In genomic region chr13:112645529-112646186, GRCm38 (mm10) we compare ENCODE assay signal across 35 mouse cellular contexts. TPM values are rescaled to one million over a fixed set of nuclear protein-coding genes. Genes with fewer than 3 reads are reported as not detected.
A peak's percentile ranks its signal among the peaks of the same experiment; 100 is the strongest.
DNase-seq lines count a peak whose midpoint lies in the region; ATAC-seq and TF ChIP-seq lines count a peak whose summit lies in the region.
"Had no signal": no experiment of that assay in that cellular context is flagged by ENCODE, and none has a peak within 500 bp of the region (broad histone marks: within the 10 kb centered on the region; RNA-seq: fewer than 3 reads in every experiment).

No protein-coding gene starts in this region.

- H3K27ac ChIP-seq in stomach, embryonic 15.5 days: no peak overlapping the region
- no peak overlapping the region for H3K27ac ChIP-seq in stomach, postnatal 0 days (replicated peaks)
- H3K27ac ChIP-seq in liver, embryonic 16.5 days (ENCODE audit: low read length): peak overlapping the region; percentile 6; the same call in 1 of the 2 replicates
- H3K27ac ChIP-seq in kidney, embryonic 15.5 days: no peak overlapping the region
- H3K27ac ChIP-seq: embryonic facial prominence, embryonic 12.5 days; heart, adult 2 months; heart, embryonic 13.5 days; hindbrain, embryonic 10.5 days; layer of hippocampus, adult 2 months; limb, embryonic 10.5 days; limb, embryonic 15.5 days; lung, embryonic 15.5 days; midbrain, embryonic 10.5 days had no signal

- no peak overlapping the region for H3K4me2 ChIP-seq in stomach, embryonic 15.5 days
- no peak overlapping the region for H3K4me2 ChIP-seq in stomach, postnatal 0 days (replicated peaks; ENCODE audit: low read depth)
- H3K4me2 ChIP-seq in liver, embryonic 16.5 days (ENCODE audit: low read depth, low read length): no peak overlapping the region
- H3K4me2 ChIP-seq in kidney, embryonic 15.5 days: no peak overlapping the region
- H3K4me2 ChIP-seq: embryonic facial prominence, embryonic 12.5 days; heart, embryonic 13.5 days; limb, embryonic 15.5 days; lung, embryonic 15.5 days had no signal

- intact Hi-C loops in left cerebral cortex, postnatal 4 days (cut with DNase I): no loop called here

- no peak overlapping the region for H3K4me3 ChIP-seq in stomach, embryonic 15.5 days (replicated peaks)
- no peak overlapping the region for H3K4me3 ChIP-seq in stomach, postnatal 0 days (ENCODE audit: low read depth, low read length)
- H3K4me3 ChIP-seq in liver, embryonic 16.5 days (ENCODE audit: low read depth, low read length): no peak overlapping the region
- H3K4me3 ChIP-seq in kidney, embryonic 15.5 days (replicated peaks): no peak overlapping the region
- H3K4me3 ChIP-seq: embryonic facial prominence, embryonic 12.5 days; heart, adult 2 months; heart, embryonic 13.5 days; hindbrain, embryonic 10.5 days; layer of hippocampus, adult 2 months; limb, embryonic 10.5 days; limb, embryonic 15.5 days; lung, embryonic 15.5 days; midbrain, embryonic 10.5 days had no signal

- 79% methylated on average over 1 of the region's 1 CpGs for WGBS in stomach, embryonic 15.5 days
- 75% methylated on average over 1 of the region's 1 CpGs for WGBS in stomach, postnatal 0 days
- 76% methylated on average over 1 of the region's 1 CpGs for WGBS in liver, embryonic 16.5 days (ENCODE audit: insufficient replicate concordance)
- WGBS in kidney, embryonic 15.5 days: 95% methylated on average over 1 of the region's 1 CpGs

- no peaks in the 10 kb centered on the region for H3K36me3 ChIP-seq in stomach, embryonic 15.5 days
- no peaks in the 10 kb centered on the region for H3K36me3 ChIP-seq in stomach, postnatal 0 days (ENCODE audit: control insufficient read depth, insufficient read depth, low read length)
- H3K36me3 ChIP-seq in liver, embryonic 16.5 days (ENCODE audit: control insufficient read depth, insufficient read depth): no peaks in the 10 kb centered on the region
- no peaks in the 10 kb centered on the region for H3K36me3 ChIP-seq in kidney, embryonic 15.5 days
- H3K36me3 ChIP-seq: embryonic facial prominence, embryonic 12.5 days; heart, embryonic 13.5 days; hindbrain, embryonic 10.5 days; limb, embryonic 10.5 days; limb, embryonic 15.5 days; lung, embryonic 15.5 days; midbrain, embryonic 10.5 days had no signal

- DNase-seq in stomach, postnatal 0 days (ENCODE audit: low spot score): no peak
- DNase-seq in left cerebral cortex, postnatal 4 days: no peak
- DNase-seq in spleen, postnatal 4 days (ENCODE audit: low spot score in 2 of 2): no peak
- DNase-seq: adrenal gland, postnatal 10 days; B cell, adult 2 months; cerebellum, adult 11 months; cerebellum, adult 9-10 months; cerebellum, postnatal 36 days; embryo, embryonic 11 days; forebrain, postnatal 0 days; heart, adult 2 months; heart, postnatal 10 days; kidney, adult 18-20 months; kidney, postnatal 36 days; lung, postnatal 4 days; right cerebral cortex, postnatal 4 days; thymus, postnatal 14 days had no signal

- no peaks in the 10 kb centered on the region for H3K4me1 ChIP-seq in stomach, embryonic 15.5 days
- H3K4me1 ChIP-seq in stomach, postnatal 0 days (replicated peaks; ENCODE audit: control insufficient read depth, insufficient read depth): no peaks in the 10 kb centered on the region
- peaks cover 11% of the 10 kb centered on the region for H3K4me1 ChIP-seq in liver, embryonic 16.5 days (ENCODE audit: control insufficient read depth, low read depth, low read length)
- no peaks in the 10 kb centered on the region for H3K4me1 ChIP-seq in kidney, embryonic 15.5 days
- H3K4me1 ChIP-seq: embryonic facial prominence, embryonic 12.5 days; hindbrain, embryonic 10.5 days; limb, embryonic 10.5 days; limb, embryonic 15.5 days; lung, embryonic 15.5 days; midbrain, embryonic 10.5 days had no signal

- H3K27me3 ChIP-seq in stomach, embryonic 15.5 days (replicated peaks): no peaks in the 10 kb centered on the region
- H3K27me3 ChIP-seq in stomach, postnatal 0 days (ENCODE audit: control insufficient read depth, insufficient read depth, low read length): no peaks in the 10 kb centered on the region
- H3K27me3 ChIP-seq in liver, embryonic 16.5 days (ENCODE audit: control insufficient read depth, insufficient read depth, low read depth, low read length): no peaks in the 10 kb centered on the region
- H3K27me3 ChIP-seq in kidney, embryonic 15.5 days: no peaks in the 10 kb centered on the region
- H3K27me3 ChIP-seq: embryonic facial prominence, embryonic 12.5 days; heart, embryonic 13.5 days; limb, embryonic 15.5 days; lung, embryonic 15.5 days had no signal

- H3K9ac ChIP-seq in stomach, embryonic 15.5 days: no peak overlapping the region
- no peak overlapping the region for H3K9ac ChIP-seq in stomach, postnatal 0 days (ENCODE audit: low read length)
- no peak overlapping the region for H3K9ac ChIP-seq in liver, embryonic 16.5 days (ENCODE audit: low read depth, low read length)
- no peak overlapping the region for H3K9ac ChIP-seq in kidney, embryonic 15.5 days
- H3K9ac ChIP-seq: embryonic facial prominence, embryonic 12.5 days; forebrain, postnatal 0 days; heart, embryonic 13.5 days; limb, embryonic 15.5 days; lung, embryonic 15.5 days had no signal

- H3K9me3 ChIP-seq in stomach, embryonic 15.5 days: no peaks in the 10 kb centered on the region
- H3K9me3 ChIP-seq in stomach, postnatal 0 days (ENCODE audit: control insufficient read depth, low read length): no peaks in the 10 kb centered on the region
- no peaks in the 10 kb centered on the region for H3K9me3 ChIP-seq in liver, embryonic 16.5 days (replicated peaks; ENCODE audit: control insufficient read depth, low read length)
- no peaks in the 10 kb centered on the region for H3K9me3 ChIP-seq in kidney, embryonic 15.5 days (replicated peaks)
- H3K9me3 ChIP-seq: embryonic facial prominence, embryonic 12.5 days; heart, embryonic 13.5 days; hindbrain, embryonic 10.5 days; limb, embryonic 10.5 days; limb, embryonic 15.5 days; lung, embryonic 15.5 days; midbrain, embryonic 10.5 days had no signal

- no peak for TF ChIP-seq CTCF in stomach, postnatal 0 days (IDR thresholded peaks at IDR 0.05; ENCODE audit: low read depth)

- TF ChIP-seq EP300 in stomach, postnatal 0 days (optimal IDR thresholded peaks at IDR 0.05): no peak

- peak; percentile 35; the same call in 1 of the 2 replicates for ATAC-seq in stomach, embryonic 15.5 days (ENCODE audit: insufficient read depth, low FRiP score, low read depth)
- no peak for ATAC-seq in stomach, postnatal 0 days (ENCODE audit: low FRiP score, low TSS enrichment)
- peak; percentile 61 for ATAC-seq in erythroid progenitor cell, adult 5-6 weeks (replicated peaks; ENCODE audit: low FRiP score, poor library complexity, severe bottlenecking)
- peak; percentile 95 for ATAC-seq in liver, embryonic 16.5 days (ENCODE audit: low read depth)
- no peak for ATAC-seq in kidney, embryonic 15.5 days (replicated peaks; ENCODE audit: low FRiP score)
- ATAC-seq: activated CD4-positive, CD25-positive, alpha-beta regulatory T cell, adult 4 months; forebrain, postnatal 0 days; hindbrain, embryonic 16.5 days; midbrain, embryonic 16.5 days had no signal

RNA-seq across cellular contexts. Expression of gene Ddx4, which starts 6.6 kb away (rescaled TPM):
- 0.17 and 0.37 TPM in 2 replicates for polyA plus RNA-seq in stomach, embryonic 15.5 days (2015; fragmentation: Nextera tagmentation; extraction: Ambion mirVana)
- polyA plus RNA-seq in stomach, postnatal 0 days (2015; fragmentation: Nextera tagmentation; extraction: Ambion mirVana): 0.04 and 0.08 TPM in 2 replicates
- total RNA-seq in erythroid progenitor cell, adult 5-6 weeks (2015; ENCODE audit: low replicate concordance): 0.72 and 2.1 TPM in 2 replicates
- total RNA-seq in erythroid progenitor cell, adult 5-6 weeks (2017; ENCODE audit: low replicate concordance): 1.9 and 2.3 TPM in 2 replicates
- polyA plus RNA-seq in liver, embryonic 16.5 days (2015; fragmentation: Nextera tagmentation; extraction: Ambion mirVana): 0.14 and 0.22 TPM in 2 replicates
- 1 to 10 TPM in 1 of 2 experiments, under 1 TPM in 1; 0.92 to 1.0 TPM for total RNA-seq in left cerebral cortex, postnatal 4 days (2021)
- polyA plus RNA-seq in kidney, embryonic 15.5 days (2015; fragmentation: Nextera tagmentation; extraction: Ambion mirVana): 0.28 and 0.49 TPM in 2 replicates
- total RNA-seq: gastrocnemius, adult 8-10 months; gastrocnemius, postnatal 4 days had no signal
- polyA plus RNA-seq: activated CD4-positive, CD25-positive, alpha-beta regulatory T cell, adult 4 months had no signal

RNA-seq across cellular contexts. Expression of gene Slc38a9, which starts 14.9 kb away (rescaled TPM):
- polyA plus RNA-seq in stomach, embryonic 15.5 days (2015; fragmentation: Nextera tagmentation; extraction: Ambion mirVana): 13.5 and 13.9 TPM in 2 replicates
- polyA plus RNA-seq in stomach, postnatal 0 days (2015; fragmentation: Nextera tagmentation; extraction: Ambion mirVana): 8.9 and 10.1 TPM in 2 replicates
- total RNA-seq in erythroid progenitor cell, adult 5-6 weeks (2015; ENCODE audit: low replicate concordance): 67.8 and 126 TPM in 2 replicates
- total RNA-seq in erythroid progenitor cell, adult 5-6 weeks (2017; ENCODE audit: low replicate concordance): 87.1 and 130 TPM in 2 replicates
- polyA plus RNA-seq in liver, embryonic 16.5 days (2015; fragmentation: Nextera tagmentation; extraction: Ambion mirVana): 14.6 and 16.5 TPM in 2 replicates
- 10 to 100 TPM; 17.5 to 20.9 TPM for total RNA-seq in left cerebral cortex, postnatal 4 days (2021)
- polyA plus RNA-seq in kidney, embryonic 15.5 days (2015; fragmentation: Nextera tagmentation; extraction: Ambion mirVana): 14.7 and 15.2 TPM in 2 replicates

RNA-seq across cellular contexts. Expression of gene Il31ra, which starts 51.5 kb away (rescaled TPM):
- 0.06 TPM in 2 replicates for polyA plus RNA-seq in stomach, embryonic 15.5 days (2015; fragmentation: Nextera tagmentation; extraction: Ambion mirVana)
- polyA plus RNA-seq in stomach, postnatal 0 days (2015; fragmentation: Nextera tagmentation; extraction: Ambion mirVana): 0.15 and 0.16 TPM in 2 replicates
- 0.42 TPM in 1 of 2 replicates, not detected in the other for total RNA-seq in erythroid progenitor cell, adult 5-6 weeks (2015; ENCODE audit: low replicate concordance)
- total RNA-seq in erythroid progenitor cell, adult 5-6 weeks (2017; ENCODE audit: low replicate concordance): 0.13 and 0.91 TPM in 2 replicates
- 0.04 and 0.07 TPM in 2 replicates for polyA plus RNA-seq in liver, embryonic 16.5 days (2015; fragmentation: Nextera tagmentation; extraction: Ambion mirVana)
- total RNA-seq in left cerebral cortex, postnatal 4 days (2021): not detected
- 0.10 and 0.14 TPM in 2 replicates for polyA plus RNA-seq in kidney, embryonic 15.5 days (2015; fragmentation: Nextera tagmentation; extraction: Ambion mirVana)
- total RNA-seq: heart, adult 2 months had no signal
- polyA plus RNA-seq: forebrain, embryonic 11.5 days; heart, adult 2 months; hindbrain, embryonic 10.5 days; lung, embryonic 15.5 days; midbrain, embryonic 10.5 days had no signal

Comparison
In these comparisons a context has a peak if more than half of its experiments do, and no peak if none do; other contexts are left out.
1. ATAC-seq: peak in stomach, embryonic 15.5 days (single experiment), erythroid progenitor cell, adult 5-6 weeks (single experiment) and liver, embryonic 16.5 days (single experiment); none in stomach, postnatal 0 days (single experiment) and kidney, embryonic 15.5 days (single experiment).